Mouse (Mus musculus) neural tube, embryonic 15.5 days (tissue): ENCODE measurements at regions not wholly inside any gene's neighbourhood (a gene's known extent, or its start where the extent isn't known, plus 50 kb on each side); places are given as distances from the start of the nearest gene placed in this dataset.

Source experiments
- ATAC-seq: fragments of 200-750 bp; cut with Nextera tagmentation; 2 replicates; pipeline ENCODE4 v1.8.0; 2017; ENCODE audit warnings: mild to moderate bottlenecking, moderate TSS enrichment, moderate library complexity; ENCODE audit not compliant: low FRiP score
- H3K27ac ChIP-seq: fragments of 300-500 bp; sonication (generic); replicated peaks from 2 replicates; pipeline ENCODE4 v1.5.1; 2015; ENCODE audit warnings: mild to moderate bottlenecking, inconsistent platforms
- H3K27me3 ChIP-seq: fragments of 300-500 bp; sonication (generic); replicated peaks from 2 replicates; pipeline ENCODE4 v1.6.1; 2015; ENCODE audit warnings: inconsistent platforms
- H3K36me3 ChIP-seq: fragments of 300-500 bp; sonication (generic); 2 replicates; pipeline ENCODE4 v1.6.1; 2015; ENCODE audit warnings: inconsistent platforms
- H3K4me1 ChIP-seq: fragments of 300-500 bp; sonication (generic); 2 replicates; pipeline ENCODE4 v1.6.1; 2015; ENCODE audit warnings: inconsistent platforms
- H3K4me2 ChIP-seq: fragments of 300-500 bp; sonication (generic); 2 replicates; pipeline ENCODE4 v1.6.1; 2015; ENCODE audit warnings: inconsistent platforms, mild to moderate bottlenecking, moderate library complexity
- H3K4me3 ChIP-seq: fragments of 300-500 bp; sonication (generic); replicated peaks from 2 replicates; pipeline ENCODE4 v1.5.1; 2015; ENCODE audit warnings: mild to moderate bottlenecking, inconsistent platforms
- H3K9ac ChIP-seq: fragments of 300-500 bp; sonication (generic); replicated peaks from 2 replicates; pipeline ENCODE4 v1.6.1; 2015; ENCODE audit warnings: mild to moderate bottlenecking, inconsistent platforms
- H3K9me3 ChIP-seq: fragments of 300-500 bp; sonication (generic); replicated peaks from 2 replicates; pipeline ENCODE4 v1.6.1; 2016; ENCODE audit warnings: inconsistent platforms
- WGBS: fragments of 180-500 bp; shearing (Covaris S2); methylation state at CpG from one replicate; pipeline ENCODE4 v1.1.7; 2015; ENCODE audit warnings: mixed read lengths; 5-methylcytosine and 5-hydroxymethylcytosine counted together

GRCm38 (mm10) chr5:64678706-64679105 is 124.5 kb upstream of the Klf3 start:
- no peaks in the 10 kb centered on the region for H3K9me3 ChIP-seq
- H3K36me3 ChIP-seq: no peaks in the 10 kb centered on the region
- H3K4me3 ChIP-seq: no peak overlapping the region
- no peak for ATAC-seq
- no peak overlapping the region for H3K9ac ChIP-seq
- 89% methylated on average over 2 of the region's 2 CpGs for WGBS
- H3K4me1 ChIP-seq: no peaks in the 10 kb centered on the region
- no peak overlapping the region for H3K27ac ChIP-seq
- H3K4me2 ChIP-seq: no peak overlapping the region
- no peaks in the 10 kb centered on the region for H3K27me3 ChIP-seq

- Histone ChIP-seq H3K36me3 (no peaks in the 10 kb centered on the region), H3K27me3 (no peaks in the 10 kb centered on the region), H3K9me3 (no peaks in the 10 kb centered on the region), H3K9ac (no peak overlapping the region), H3K4me3 (no peak overlapping the region), H3K4me2 (no peak overlapping the region), H3K27ac (no peak overlapping the region), H3K4me1 (no peaks in the 10 kb centered on the region)
- ATAC-seq: no peak
- 79% methylated on average over 18 of the region's 18 CpGs for WGBS
Measured at GRCm38 (mm10) chr5:64679996-64680625, 123.1 kb upstream of the Klf3 start.

GRCm38 (mm10) chr5:64681161-64681560 is 122.0 kb upstream of the Klf3 start:
- Histone ChIP-seq H3K4me2 (no peak overlapping the region), H3K9me3 (no peaks in the 10 kb centered on the region), H3K4me1 (no peaks in the 10 kb centered on the region), H3K27ac (no peak overlapping the region), H3K36me3 (no peaks in the 10 kb centered on the region), H3K4me3 (no peak overlapping the region), H3K27me3 (no peaks in the 10 kb centered on the region), H3K9ac (no peak overlapping the region)
- no peak for ATAC-seq
- 85% methylated on average over 5 of the region's 5 CpGs for WGBS

- ATAC-seq: no peak
- no peak overlapping the region for H3K4me2 ChIP-seq
- no peaks in the 10 kb centered on the region for H3K4me1 ChIP-seq
- H3K4me3 ChIP-seq: no peak overlapping the region
- no peak overlapping the region for H3K9ac ChIP-seq
- no peaks in the 10 kb centered on the region for H3K36me3 ChIP-seq
- H3K9me3 ChIP-seq: 0 out of 2 replicates have a peak, but pooled peaks cover 4% of the 10 kb centered on the region
- H3K27me3 ChIP-seq: no peaks in the 10 kb centered on the region
- no peak overlapping the region for H3K27ac ChIP-seq
- WGBS: 88% methylated on average over 7 of the region's 7 CpGs
Measured at GRCm38 (mm10) chr5:64682326-64682845, 120.8 kb upstream of the Klf3 start.

GRCm38 (mm10) chr5:64683419-64683818 is 119.8 kb upstream of the Klf3 start:
- no peak for ATAC-seq
- H3K4me3 ChIP-seq: no peak overlapping the region
- H3K27ac ChIP-seq: no peak overlapping the region
- H3K9me3 ChIP-seq: 0 out of 2 replicates have a peak, but pooled peaks cover 4% of the 10 kb centered on the region
- no peak overlapping the region for H3K4me2 ChIP-seq
- 92% methylated on average over 4 of the region's 4 CpGs for WGBS
- H3K27me3 ChIP-seq: no peaks in the 10 kb centered on the region
- no peak overlapping the region for H3K9ac ChIP-seq
- H3K4me1 ChIP-seq: no peaks in the 10 kb centered on the region
- no peaks in the 10 kb centered on the region for H3K36me3 ChIP-seq

- WGBS: 93% methylated on average over 5 of the region's 5 CpGs
- no peak overlapping the region for H3K4me2 ChIP-seq
- H3K9ac ChIP-seq: no peak overlapping the region
- H3K4me3 ChIP-seq: no peak overlapping the region
- H3K9me3 ChIP-seq: 0 out of 2 replicates have a peak, but pooled peaks cover 4% of the 10 kb centered on the region
- H3K4me1 ChIP-seq: no peaks in the 10 kb centered on the region
- H3K27me3 ChIP-seq: no peaks in the 10 kb centered on the region
- H3K27ac ChIP-seq: no peak overlapping the region
- no peak for ATAC-seq
- H3K36me3 ChIP-seq: no peaks in the 10 kb centered on the region
Measured at GRCm38 (mm10) chr5:64684275-64684674, 118.9 kb upstream of the Klf3 start.

- no peaks in the 10 kb centered on the region for H3K27me3 ChIP-seq
- H3K27ac ChIP-seq: no peak overlapping the region
- no peak overlapping the region for H3K4me2 ChIP-seq
- H3K36me3 ChIP-seq: no peaks in the 10 kb centered on the region
- no peak for ATAC-seq
- H3K9me3 ChIP-seq: 0 out of 2 replicates have a peak, but pooled peaks cover 4% of the 10 kb centered on the region
- no peak overlapping the region for H3K9ac ChIP-seq
- H3K4me3 ChIP-seq: no peak overlapping the region
- H3K4me1 ChIP-seq: no peaks in the 10 kb centered on the region
- WGBS: 77% methylated on average over 7 of the region's 7 CpGs
Measured at GRCm38 (mm10) chr5:64690148-64690547, 113.0 kb upstream of the Klf3 start.

GRCm38 (mm10) chr5:64691406-64692100 is 111.6 kb upstream of the Klf3 start:
- no peak overlapping the region for H3K4me3 ChIP-seq
- H3K36me3 ChIP-seq: no peaks in the 10 kb centered on the region
- no peak for ATAC-seq
- H3K4me1 ChIP-seq: no peaks in the 10 kb centered on the region
- 93% methylated on average over 8 of the region's 8 CpGs for WGBS
- no peak overlapping the region for H3K4me2 ChIP-seq
- H3K27ac ChIP-seq: no peak overlapping the region
- no peaks in the 10 kb centered on the region for H3K27me3 ChIP-seq
- no peak overlapping the region for H3K9ac ChIP-seq
- 0 out of 2 replicates have a peak, but pooled peaks cover 2% of the 10 kb centered on the region for H3K9me3 ChIP-seq

- H3K27ac ChIP-seq: no peak overlapping the region
- no peak overlapping the region for H3K4me3 ChIP-seq
- ATAC-seq: no peak
- WGBS: 93% methylated on average over 11 of the region's 11 CpGs
- no peak overlapping the region for H3K9ac ChIP-seq
- no peak overlapping the region for H3K4me2 ChIP-seq
- no peaks in the 10 kb centered on the region for H3K27me3 ChIP-seq
- no peaks in the 10 kb centered on the region for H3K36me3 ChIP-seq
- no peaks in the 10 kb centered on the region for H3K4me1 ChIP-seq
- no peaks in the 10 kb centered on the region for H3K9me3 ChIP-seq
Measured at GRCm38 (mm10) chr5:64692335-64692734, 110.9 kb upstream of the Klf3 start.

GRCm38 (mm10) chr5:64693616-64694015 is 109.6 kb upstream of the Klf3 start:
- H3K27ac ChIP-seq: no peak overlapping the region

GRCm38 (mm10) chr5:64694606-64695005 is 108.6 kb upstream of the Klf3 start:
- no peaks in the 10 kb centered on the region for H3K4me1 ChIP-seq
- no peaks in the 10 kb centered on the region for H3K36me3 ChIP-seq
- H3K27me3 ChIP-seq: no peaks in the 10 kb centered on the region
- ATAC-seq: no peak
- no peak overlapping the region for H3K9ac ChIP-seq
- no peak overlapping the region for H3K4me3 ChIP-seq
- H3K9me3 ChIP-seq: no peaks in the 10 kb centered on the region
- 56% methylated on average over 8 of the region's 8 CpGs for WGBS
- H3K27ac ChIP-seq: no peak overlapping the region
- no peak overlapping the region for H3K4me2 ChIP-seq

More at GRCm38 (mm10) chr5:64693616-64694015, 109.6 kb upstream of the Klf3 start:
- WGBS: 89% methylated on average over 8 of the region's 8 CpGs
- Histone ChIP-seq H3K4me3 (no peak overlapping the region), H3K4me2 (no peak overlapping the region), H3K27me3 (no peaks in the 10 kb centered on the region), H3K9ac (no peak overlapping the region), H3K9me3 (no peaks in the 10 kb centered on the region), H3K36me3 (no peaks in the 10 kb centered on the region), H3K4me1 (no peaks in the 10 kb centered on the region)
- no peak for ATAC-seq

- Histone ChIP-seq H3K9ac (no peak overlapping the region), H3K4me1 (no peaks in the 10 kb centered on the region), H3K27ac (no peak overlapping the region), H3K4me2 (no peak overlapping the region), H3K27me3 (no peaks in the 10 kb centered on the region), H3K4me3 (no peak overlapping the region), H3K9me3 (no peaks in the 10 kb centered on the region), H3K36me3 (no peaks in the 10 kb centered on the region)
- no peak for ATAC-seq
- WGBS: 77% methylated on average over 14 of the region's 14 CpGs
Measured at GRCm38 (mm10) chr5:64696099-64696498, 107.1 kb upstream of the Klf3 start.
